Mouse (Mus musculus) spleen, adult 2 months (tissue): ENCODE results near the gene Esr1.

ENCODE experiments used
- CTCF ChIP-seq: fragments of 200-500 bp; IDR thresholded peaks from 2 replicates; pipeline ENCODE4 v1.5.1; 2011; ENCODE audit warnings: mild to moderate bottlenecking, inconsistent platforms; ENCODE audit not compliant: insufficient read depth, insufficient read length, insufficient replicate concordance; ENCODE audit errors: extremely low read depth
- POLR2A ChIP-seq: fragments of 200-500 bp; IDR thresholded peaks from 2 replicates; pipeline ENCODE4 v1.6.1; 2011; ENCODE audit warnings: low read depth, low read length, inconsistent platforms

- TF ChIP-seq CTCF (no peak), POLR2A (no peak)
Measured at GRCm38 (mm10) chr10:5029883-5030282, 418.5 kb downstream of the Esr1 start.
